Mouse (Mus musculus) heart, adult 9 months (tissue): ENCODE data around the gene Nck2.

Experiments used
- DNase-seq, 2 experiments: peaks; one replicate each; pipeline ENCODE4 v3.0.0; 2022; ENCODE audit warnings: low spot score in 2 of 2

Nck2 gene

GRCm38 (mm10) chr1:43468978-43469377 lies 24.6 kb downstream of the Nck2 start:
- DNase-seq = no peak

- no peak for DNase-seq
Observed at GRCm38 (mm10) chr1:43470421-43471179, 26.2 kb downstream of the Nck2 start.

DNA sequence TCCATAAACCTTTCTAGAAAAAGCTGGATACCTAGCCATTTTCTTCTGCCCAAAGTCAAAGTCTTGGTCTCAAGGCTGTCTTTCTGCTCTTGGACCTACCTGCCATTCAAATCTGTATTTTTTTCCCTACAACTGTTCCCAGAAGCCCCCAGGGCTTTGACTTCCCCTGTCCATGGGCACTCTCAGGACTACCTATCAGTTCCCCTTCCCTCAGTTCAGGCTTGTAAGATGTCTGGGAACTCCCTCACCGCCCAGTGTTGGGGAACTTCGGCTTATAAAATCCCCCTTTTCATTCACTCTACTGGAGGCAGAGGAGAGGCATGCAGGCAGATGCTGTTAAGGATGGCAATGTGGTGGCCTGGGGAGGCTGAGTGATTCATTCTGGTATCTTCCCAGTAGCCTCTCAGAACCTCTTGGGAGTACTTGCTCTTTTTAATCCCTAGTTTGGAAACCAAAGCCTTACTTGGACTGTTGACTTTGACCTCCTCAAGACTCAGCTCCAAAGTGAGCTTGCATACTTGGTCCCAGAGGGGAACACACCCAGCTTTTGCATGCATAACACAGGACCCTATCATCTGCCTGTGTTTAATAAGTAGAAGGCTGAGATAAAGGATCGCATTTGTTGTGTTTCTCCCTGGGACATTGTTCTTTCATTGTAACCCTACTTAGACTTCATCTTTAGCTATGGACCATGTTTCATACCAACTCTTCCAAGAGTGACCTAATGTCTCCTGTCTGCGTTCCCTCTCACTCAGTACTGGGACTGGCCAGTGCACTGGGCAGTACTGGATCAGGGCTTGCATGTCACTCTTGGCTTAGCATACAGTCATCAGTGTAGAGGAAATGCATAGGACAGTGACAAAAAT lies 27.0 kb downstream of the Nck2 start:
- no peak for DNase-seq

GRCm38 (mm10) chr1:43472046-43472649 lies 27.8 kb downstream of the Nck2 start:
- no peak for DNase-seq

DNA sequence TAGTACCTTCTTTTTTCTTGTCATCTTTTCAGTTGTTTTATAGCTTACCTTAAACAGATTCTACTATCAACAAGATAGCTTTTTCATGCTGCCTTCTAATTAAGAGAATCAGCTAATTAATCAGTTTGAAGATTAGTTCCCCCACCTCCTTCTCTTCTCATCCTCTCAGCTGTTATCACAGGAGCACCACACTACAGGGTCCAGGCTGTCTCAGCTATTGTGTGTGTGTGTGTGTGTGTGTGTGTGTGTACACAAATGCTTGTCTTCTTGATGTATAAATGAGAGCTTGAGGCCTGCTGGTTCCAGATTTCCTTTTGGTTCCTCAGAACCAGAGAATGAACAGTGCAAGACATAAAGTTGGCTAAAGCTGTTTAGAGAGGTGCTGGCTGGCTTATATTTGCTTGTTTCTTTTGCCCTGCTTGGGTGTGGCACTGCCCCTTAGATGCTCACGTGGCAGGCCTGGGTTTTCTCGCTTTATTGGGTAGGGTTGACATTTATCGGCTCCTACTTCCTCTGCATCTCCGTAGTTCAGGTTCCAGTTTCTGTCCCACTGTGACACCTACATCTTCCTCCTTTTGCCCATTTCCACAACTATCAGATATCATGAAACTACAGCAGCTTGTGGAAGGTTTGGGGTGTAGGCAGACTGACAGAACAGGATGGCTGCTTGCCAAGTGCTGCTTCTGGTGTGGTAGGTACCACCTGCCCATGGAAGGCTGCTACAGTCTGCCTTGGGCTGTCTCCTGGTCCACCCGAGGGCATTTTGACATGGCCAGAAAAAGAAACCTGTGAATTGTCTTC lies 29.6 kb downstream of the Nck2 start:
- no peak for DNase-seq

GRCm38 (mm10) chr1:43474535-43475409 lies 30.4 kb downstream of the Nck2 start:
- peak; percentile 51 to 60 for DNase-seq

DNA sequence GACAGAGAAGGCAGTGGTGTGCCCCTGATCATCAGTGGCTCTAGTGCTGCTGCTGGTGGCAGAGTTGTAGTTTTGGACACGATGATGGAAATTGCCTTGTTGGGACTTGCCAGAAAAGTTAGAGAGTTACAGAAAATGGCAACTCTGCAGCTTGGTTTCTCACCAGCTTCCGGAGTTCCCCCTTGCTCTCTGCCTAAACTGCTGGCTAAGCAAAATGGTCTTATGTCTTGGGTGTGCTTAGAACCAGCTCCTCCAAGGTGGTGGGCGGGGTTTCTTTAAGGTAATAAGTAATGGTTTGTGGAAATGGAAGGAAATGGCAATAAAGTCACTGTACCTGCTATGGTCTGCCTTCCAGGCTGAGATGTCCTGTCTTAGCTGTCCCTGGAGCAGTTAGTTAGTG lies 33.6 kb downstream of the Nck2 start:
- DNase-seq = no peak

DNA sequence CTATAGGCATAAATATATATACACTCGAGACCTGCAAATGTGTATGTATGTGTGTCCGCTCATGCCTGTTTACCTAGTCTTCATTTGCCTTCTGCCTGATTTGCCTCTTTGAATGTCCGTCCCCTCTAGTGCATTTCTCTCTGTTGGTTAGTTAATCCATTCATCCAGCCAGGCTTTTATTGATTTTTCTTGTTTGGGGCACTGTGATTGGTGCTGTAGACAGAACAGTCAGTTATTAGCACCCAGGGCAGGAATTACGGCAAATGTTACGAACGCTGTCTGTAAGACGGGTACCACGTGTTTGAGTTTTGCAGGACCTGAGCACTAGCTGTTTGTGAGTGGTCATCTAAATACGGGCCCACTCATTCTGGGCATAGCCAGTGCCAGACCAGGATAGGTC lies 40.8 kb downstream of the Nck2 start:
- no peak for DNase-seq

- DNase-seq = no peak
Observed at GRCm38 (mm10) chr1:43486500-43486899, 42.1 kb downstream of the Nck2 start.

GRCm38 (mm10) chr1:43486956-43487722 lies 42.8 kb downstream of the Nck2 start:
- no peak for DNase-seq

- no peak for DNase-seq
Observed at GRCm38 (mm10) chr1:43489311-43489710, 44.9 kb downstream of the Nck2 start.

DNA sequence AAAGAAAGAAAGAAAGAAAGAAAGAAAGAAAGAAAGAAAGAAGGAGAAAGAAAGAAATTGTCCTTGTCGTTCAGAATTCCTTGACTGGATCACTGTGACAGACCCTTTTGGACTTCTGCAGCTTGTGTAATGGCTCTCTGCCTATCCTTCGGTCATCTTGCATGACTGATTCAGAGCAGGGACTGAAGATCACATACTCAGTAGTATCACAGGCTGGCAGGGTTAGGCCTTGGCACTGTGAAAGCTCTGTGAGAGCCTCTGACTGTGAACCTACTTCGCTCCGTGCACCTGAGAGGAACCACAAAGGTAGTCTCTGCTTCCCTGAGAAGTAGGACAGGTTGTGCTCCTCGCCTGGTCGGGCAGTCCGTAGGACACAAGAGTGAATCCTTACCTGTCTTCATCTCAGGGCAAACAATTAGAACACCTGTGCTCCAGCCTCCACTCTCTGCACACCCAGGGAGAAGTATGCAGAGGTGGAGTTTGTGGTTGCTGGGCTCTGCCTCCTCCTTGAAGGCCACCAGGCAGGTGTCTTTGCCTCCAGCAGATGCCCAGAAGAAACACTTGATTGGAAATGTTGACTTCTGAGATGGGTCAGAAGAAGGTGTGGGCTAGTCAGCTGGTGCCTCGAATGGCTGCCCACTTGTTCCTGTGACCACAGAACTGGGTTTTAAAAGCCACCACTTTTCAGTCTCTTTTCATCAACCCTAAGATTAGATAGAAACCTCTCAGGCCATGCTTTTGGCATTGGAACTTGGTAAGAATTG lies 47.3 kb downstream of the Nck2 start:
- DNase-seq = no peak

DNA sequence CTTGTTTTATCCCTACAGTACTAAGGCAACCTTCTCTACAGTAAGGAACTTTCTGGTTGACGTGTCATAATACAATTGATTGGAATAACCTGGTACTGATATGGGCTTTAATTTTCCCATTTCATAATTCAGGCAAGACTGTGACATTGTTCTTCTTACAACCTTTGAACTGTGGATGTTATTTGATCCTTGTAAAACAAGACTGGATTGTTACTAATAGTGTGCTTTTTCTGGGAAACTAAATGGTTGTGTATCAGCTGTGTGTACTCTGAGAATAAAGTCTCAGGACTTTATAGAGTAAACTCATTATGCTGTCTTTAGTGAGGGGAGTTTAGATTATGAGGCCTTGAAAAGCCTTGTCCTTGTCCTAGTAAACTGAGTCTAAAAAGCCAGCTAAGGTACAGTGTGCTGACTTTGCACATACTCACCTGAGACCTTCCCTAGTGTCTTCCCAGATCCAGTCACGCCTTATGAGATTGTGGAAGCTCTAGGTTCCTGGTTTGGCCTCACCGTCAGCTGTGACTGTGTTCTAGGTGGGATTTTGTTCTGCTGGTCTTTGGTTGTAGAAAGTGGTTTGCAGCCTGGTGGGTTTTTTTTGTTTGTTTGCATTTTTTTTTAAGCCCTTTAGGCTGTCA lies 48.5 kb downstream of the Nck2 start:
- DNase-seq = no peak

DNA sequence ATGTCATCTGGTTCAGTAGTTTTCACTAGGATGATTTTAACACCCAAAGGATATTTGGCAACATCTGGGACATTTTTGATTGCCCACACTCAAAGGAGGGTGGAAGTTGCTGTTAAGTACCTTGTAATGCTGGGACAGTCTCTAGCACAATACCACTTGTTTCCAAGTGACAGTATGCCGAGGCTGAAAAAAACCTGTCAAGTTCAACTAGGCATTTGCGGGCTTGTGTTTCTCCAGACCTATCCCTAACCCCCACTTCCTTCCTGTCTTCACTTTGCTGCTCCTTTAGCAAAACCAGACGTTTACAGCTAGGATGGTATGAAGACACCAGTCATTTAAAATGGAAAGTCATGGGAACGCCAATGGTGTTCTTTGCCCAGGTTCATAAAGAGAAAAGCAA lies 51.7 kb downstream of the Nck2 start:
- no peak for DNase-seq

DNA sequence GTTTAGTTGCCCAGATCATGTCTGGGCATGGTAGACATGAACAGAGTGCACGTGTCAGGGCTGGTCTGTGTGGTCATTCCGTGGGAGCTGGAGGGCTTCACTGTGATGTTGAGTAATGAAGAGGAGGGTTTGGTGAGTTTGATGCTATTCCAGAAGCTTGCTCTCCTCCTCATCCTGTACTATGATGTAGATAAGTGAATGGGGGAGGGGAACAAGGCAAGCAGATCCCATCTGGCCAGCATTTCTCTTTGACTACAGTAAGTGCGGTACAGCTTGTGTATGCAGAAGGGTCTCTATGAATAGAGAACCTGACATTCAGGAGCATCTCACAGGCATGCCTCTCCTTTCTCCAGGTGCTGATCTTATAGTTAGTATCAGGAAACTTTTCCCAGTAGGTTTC lies 52.6 kb downstream of the Nck2 start:
- no peak for DNase-seq

GRCm38 (mm10) chr1:43497951-43498350 lies 53.6 kb downstream of the Nck2 start:
- no peak for DNase-seq

DNA sequence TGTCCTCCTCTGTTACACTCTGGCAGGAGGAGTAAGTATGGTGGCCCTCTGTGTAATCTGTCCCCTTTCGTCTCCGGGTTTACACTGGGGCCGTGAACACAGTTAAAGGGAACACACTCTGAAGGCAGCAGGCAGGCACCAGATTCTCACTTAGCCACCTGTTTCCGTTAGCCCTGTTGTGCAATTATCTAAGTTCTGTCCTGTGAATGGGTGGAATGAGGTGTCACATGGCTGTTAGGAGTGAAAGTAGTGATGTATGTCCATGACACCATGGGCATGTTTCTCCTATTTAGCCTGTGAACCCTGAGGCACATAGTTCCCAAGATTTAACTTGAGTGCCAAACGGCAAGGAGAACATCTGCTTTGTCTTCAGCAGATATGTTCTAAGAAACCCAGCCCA lies 55.7 kb downstream of the Nck2 start:
- no peak for DNase-seq

- no peak for DNase-seq
Observed at GRCm38 (mm10) chr1:43501143-43501919, 57.0 kb downstream of the Nck2 start.
